Mouse (Mus musculus) embryonic facial prominence, embryonic 10.5 days (tissue): ENCODE results near the gene Alk. TPM values are rescaled to one million over a fixed set of nuclear protein-coding genes. Genes with fewer than 3 reads are reported as not detected.

Source experiments
- DNase-seq: peaks from one replicate; pipeline ENCODE4 v3.0.0-alpha.2; 2017; ENCODE audit warnings: low spot score
- H3K27ac ChIP-seq: fragments of 300-500 bp; sonication (generic); replicated peaks from 2 replicates; pipeline ENCODE4 v1.5.1; 2016; ENCODE audit warnings: mild to moderate bottlenecking
- H3K27me3 ChIP-seq: fragments of 300-500 bp; sonication (generic); replicated peaks from 2 replicates; pipeline ENCODE4 v1.6.1; 2016; ENCODE audit warnings: low read depth, mild to moderate bottlenecking; ENCODE audit not compliant: poor library complexity, severe bottlenecking
- H3K36me3 ChIP-seq: fragments of 300-500 bp; sonication (generic); replicated peaks from 2 replicates; pipeline ENCODE4 v1.6.1; 2016; ENCODE audit warnings: mild to moderate bottlenecking, moderate library complexity
- H3K4me1 ChIP-seq: fragments of 300-500 bp; sonication (generic); 2 replicates; pipeline ENCODE4 v1.6.1; 2016
- H3K4me3 ChIP-seq: fragments of 300-500 bp; sonication (generic); 2 replicates; pipeline ENCODE4 v1.5.1; 2016; ENCODE audit warnings: mild to moderate bottlenecking, moderate library complexity
- H3K9me3 ChIP-seq: fragments of 300-500 bp; sonication (generic); 2 replicates; pipeline ENCODE4 v1.6.1; 2016; ENCODE audit warnings: mild to moderate bottlenecking
- WGBS: fragments of 180-500 bp; shearing (Covaris S2); methylation state at CpG from one replicate; pipeline ENCODE4 v1.1.7; 2016; 5-methylcytosine and 5-hydroxymethylcytosine counted together
- polyA plus RNA-seq: library from polyadenylated mRNA; unstranded; fragments of >200 nt; fragmentation: Nextera tagmentation; extraction: Ambion mirVana; gene quantifications from 2 replicates; pipeline ENCODE4 v1.2.1, GENCODE M21; 2016

The Alk gene
- polyA plus RNA-seq = 0.23 and 0.40 TPM in 2 replicates

GRCm38 (mm10) chr17:72604610-72604980, at the start of gene Alk:
TSS of gene Alk (minus strand) at chr17:72604627.
- peak; percentile 97 for DNase-seq
- under 1% methylated on average over 32 of the region's 32 CpGs for WGBS
- Histone ChIP-seq H3K4me1 (peaks cover 22% of the 10 kb centered on the region), H3K27ac (no peak within 1 kb of the TSS), H3K4me3 (peak within 1 kb of the TSS; percentile 62), H3K9me3 (no peaks in the 10 kb centered on the region), H3K36me3 (no peaks in the 10 kb centered on the region), H3K27me3 (peaks cover 42% of the 10 kb centered on the region)

DNA sequence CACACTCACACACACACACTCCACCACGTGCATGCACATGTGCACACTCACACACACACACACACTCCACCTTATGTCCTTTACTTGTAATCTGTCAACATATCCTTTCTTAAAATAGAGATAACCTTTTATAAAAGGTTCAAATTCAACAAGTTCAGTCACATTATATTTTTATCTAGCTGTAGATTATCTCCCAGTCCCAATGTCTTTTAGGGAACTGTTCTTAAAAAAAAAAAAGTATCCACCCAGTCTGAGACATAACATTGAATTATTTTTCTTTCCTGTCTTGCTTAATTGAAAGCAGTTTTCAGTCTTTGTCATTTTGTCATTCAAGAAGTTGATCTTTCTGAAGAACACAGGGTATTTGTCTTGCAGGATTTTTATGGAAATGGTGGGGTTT, 48.4 kb upstream of the Alk start:
- DNase-seq = no peak
- no peak overlapping the region for H3K4me3 ChIP-seq
- H3K36me3 ChIP-seq = no peaks in the 10 kb centered on the region
- H3K27me3 ChIP-seq = no peaks in the 10 kb centered on the region
- H3K9me3 ChIP-seq = no peaks in the 10 kb centered on the region
- peaks cover 3% of the 10 kb centered on the region; the same call in 1 of the 2 replicates for H3K4me1 ChIP-seq
- no peak overlapping the region for H3K27ac ChIP-seq
- 77% methylated on average over 1 of the region's 1 CpGs for WGBS

- Histone ChIP-seq H3K4me3 (no peak overlapping the region), H3K9me3 (no peaks in the 10 kb centered on the region), H3K27ac (no peak overlapping the region), H3K4me1 (no peaks in the 10 kb centered on the region), H3K36me3 (no peaks in the 10 kb centered on the region), H3K27me3 (no peaks in the 10 kb centered on the region)
- DNase-seq = no peak
- WGBS = 76% methylated on average over 6 of the region's 6 CpGs
These were observed 44.3 kb upstream of the Alk start for GRCm38 (mm10) chr17:72648607-72649217.

GRCm38 (mm10) chr17:72646167-72646566, 41.7 kb upstream of the Alk start:
- H3K4me3 ChIP-seq = no peak overlapping the region
- H3K27me3 ChIP-seq = no peaks in the 10 kb centered on the region
- no peak overlapping the region for H3K27ac ChIP-seq
- no peaks in the 10 kb centered on the region for H3K9me3 ChIP-seq
- 84% methylated on average over 5 of the region's 5 CpGs for WGBS
- DNase-seq = no peak
- H3K4me1 ChIP-seq = no peaks in the 10 kb centered on the region
- H3K36me3 ChIP-seq = no peaks in the 10 kb centered on the region

GRCm38 (mm10) chr17:72640095-72640494, 35.7 kb upstream of the Alk start:
- Histone ChIP-seq H3K36me3 (no peaks in the 10 kb centered on the region), H3K4me1 (0 out of 2 replicates have a peak, but pooled peaks cover 3% of the 10 kb centered on the region), H3K9me3 (no peaks in the 10 kb centered on the region), H3K4me3 (no peak overlapping the region), H3K27me3 (no peaks in the 10 kb centered on the region), H3K27ac (no peak overlapping the region)
- 69% methylated on average over 4 of the region's 4 CpGs for WGBS
- DNase-seq = no peak

DNA sequence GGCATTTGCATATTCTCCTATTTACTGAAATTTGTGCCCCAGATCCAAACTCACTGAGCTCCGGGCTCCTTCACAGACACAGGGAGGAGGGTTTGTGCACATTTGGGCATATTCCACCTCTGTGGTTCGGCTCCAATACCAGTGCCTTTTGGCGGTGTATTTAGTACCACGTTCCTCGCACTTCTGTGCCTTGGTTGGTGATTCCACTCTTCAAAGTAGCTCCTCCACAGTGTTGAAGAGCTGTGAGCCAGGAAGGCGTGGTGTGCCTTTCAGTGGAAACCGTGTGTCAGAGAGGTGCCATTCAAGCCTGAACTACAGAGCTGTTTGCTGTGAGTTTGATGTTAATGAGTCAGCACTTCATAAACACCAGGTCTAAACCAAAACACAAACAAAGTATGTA, 35.0 kb upstream of the Alk start:
- Histone ChIP-seq H3K4me1 (0 out of 2 replicates have a peak, but pooled peaks cover 3% of the 10 kb centered on the region), H3K27me3 (no peaks in the 10 kb centered on the region), H3K27ac (no peak overlapping the region), H3K36me3 (no peaks in the 10 kb centered on the region), H3K9me3 (no peaks in the 10 kb centered on the region), H3K4me3 (no peak overlapping the region)
- DNase-seq = no peak
- WGBS = 86% methylated on average over 7 of the region's 7 CpGs

DNA sequence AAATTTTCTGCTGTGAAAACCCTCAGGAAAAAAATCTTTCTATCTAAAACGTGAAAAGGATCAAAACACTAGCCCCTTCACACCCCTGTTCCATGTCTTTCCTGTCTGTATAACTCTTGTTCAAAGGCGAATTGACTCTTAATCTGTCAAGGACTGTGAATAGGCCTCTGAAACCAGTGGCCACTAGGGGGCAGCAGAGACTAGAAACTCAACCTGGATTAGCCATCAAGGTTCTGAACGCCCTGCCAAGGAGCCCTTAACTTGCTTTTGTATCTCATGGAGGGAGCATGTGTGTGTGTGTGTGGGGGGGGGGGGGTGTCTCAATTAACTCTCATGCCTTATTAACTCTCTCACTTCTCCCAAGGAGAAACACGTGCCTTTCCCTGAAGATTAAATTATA, 1.8 kb upstream of the Alk start:
- H3K27me3 ChIP-seq = peaks cover 42% of the 10 kb centered on the region
- H3K36me3 ChIP-seq = no peaks in the 10 kb centered on the region
- no peak overlapping the region for H3K4me3 ChIP-seq
- WGBS = 12% methylated on average over 4 of the region's 4 CpGs
- peaks cover 22% of the 10 kb centered on the region for H3K4me1 ChIP-seq
- peak; percentile 86 for DNase-seq
- no peaks in the 10 kb centered on the region for H3K9me3 ChIP-seq
- H3K27ac ChIP-seq = no peak overlapping the region

- H3K4me1 ChIP-seq = peaks cover 22% of the 10 kb centered on the region
- DNase-seq = no peak
- WGBS = 1% methylated on average over 51 of the region's 51 CpGs
- peaks cover 42% of the 10 kb centered on the region for H3K27me3 ChIP-seq
- H3K27ac ChIP-seq = no peak overlapping the region
- H3K36me3 ChIP-seq = no peaks in the 10 kb centered on the region
- peak overlapping the region; percentile 62 for H3K4me3 ChIP-seq
- H3K9me3 ChIP-seq = no peaks in the 10 kb centered on the region
These were observed 379 bp downstream of the Alk start for GRCm38 (mm10) chr17:72603886-72604609.

- no peaks in the 10 kb centered on the region for H3K36me3 ChIP-seq
- no peaks in the 10 kb centered on the region for H3K9me3 ChIP-seq
- DNase-seq = peak; percentile 93
- H3K27me3 ChIP-seq = peaks cover 42% of the 10 kb centered on the region
- peak overlapping the region; percentile 62 for H3K4me3 ChIP-seq
- no peak overlapping the region for H3K27ac ChIP-seq
- peaks cover 22% of the 10 kb centered on the region for H3K4me1 ChIP-seq
- 1% methylated on average over 40 of the region's 40 CpGs for WGBS
These were observed 1.1 kb downstream of the Alk start for GRCm38 (mm10) chr17:72603118-72603885.

DNA sequence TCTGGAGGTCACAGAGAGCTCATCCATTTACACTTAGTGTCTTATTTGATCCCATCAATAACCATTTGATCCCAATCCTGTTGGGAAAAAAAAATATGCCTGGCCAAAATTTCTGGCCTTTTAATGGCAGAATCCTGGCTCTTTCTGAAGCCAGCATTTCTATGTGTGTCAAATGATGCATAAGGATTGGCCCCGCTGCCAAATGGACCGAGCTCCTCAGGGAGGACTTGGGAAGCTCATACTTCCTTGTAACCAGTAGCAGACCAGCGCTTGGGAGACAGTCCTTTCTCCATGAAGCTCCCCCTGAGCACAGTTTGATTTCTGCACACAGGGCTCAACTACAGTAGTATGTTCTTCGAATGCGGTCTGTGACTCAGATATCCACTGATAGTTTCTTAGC, 3.6 kb downstream of the Alk start:
- Histone ChIP-seq H3K4me3 (no peak overlapping the region), H3K9me3 (no peaks in the 10 kb centered on the region), H3K36me3 (no peaks in the 10 kb centered on the region), H3K4me1 (peaks cover 22% of the 10 kb centered on the region), H3K27ac (no peak overlapping the region), H3K27me3 (peaks cover 41% of the 10 kb centered on the region)
- DNase-seq = no peak
- WGBS = 86% methylated on average over 5 of the region's 5 CpGs

DNA sequence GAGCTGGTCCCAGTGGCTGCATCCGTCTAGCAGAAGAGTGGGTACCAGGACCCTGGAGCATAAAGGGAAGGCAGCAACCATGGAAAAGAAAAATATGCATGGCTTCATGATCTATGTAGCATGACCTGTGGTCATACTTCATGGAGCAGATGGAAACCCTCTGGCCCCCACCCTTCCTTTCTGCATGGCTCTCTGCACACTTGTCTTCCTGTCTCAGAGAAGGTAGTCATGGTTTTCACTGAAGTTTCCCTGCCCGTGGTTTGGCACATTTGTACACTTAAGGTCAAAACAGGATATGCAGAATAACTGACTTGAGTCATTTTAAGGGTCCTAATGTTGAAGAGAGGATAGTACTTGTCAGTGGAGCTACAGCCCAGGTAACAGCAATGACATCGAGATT, 16.8 kb downstream of the Alk start:
- Histone ChIP-seq H3K27me3 (no peaks in the 10 kb centered on the region), H3K4me1 (no peaks in the 10 kb centered on the region), H3K36me3 (no peaks in the 10 kb centered on the region), H3K27ac (no peak overlapping the region), H3K4me3 (no peak overlapping the region), H3K9me3 (no peaks in the 10 kb centered on the region)
- no peak for DNase-seq
- WGBS = 87% methylated on average over 3 of the region's 3 CpGs

- WGBS = 68% methylated on average over 4 of the region's 4 CpGs
- Histone ChIP-seq H3K4me1 (no peaks in the 10 kb centered on the region), H3K4me3 (no peak overlapping the region), H3K27ac (no peak overlapping the region), H3K9me3 (no peaks in the 10 kb centered on the region), H3K27me3 (no peaks in the 10 kb centered on the region), H3K36me3 (no peaks in the 10 kb centered on the region)
- DNase-seq = no peak
These were observed 24.3 kb downstream of the Alk start for GRCm38 (mm10) chr17:72580142-72580541.
